Mouse (Mus musculus) embryonic facial prominence, embryonic 13.5 days (tissue): Measurements from ENCODE around the gene Akap13. TPM values are rescaled to one million over a fixed set of nuclear protein-coding genes. Genes with fewer than 3 reads are reported as not detected.
A peak's percentile ranks its signal among the peaks of the same experiment; 100 is the strongest.

Experiments
- ATAC-seq: fragments of 200-750 bp; cut with Nextera tagmentation; 2 replicates; pipeline ENCODE4 v1.8.0; 2017; ENCODE audit warnings: low read depth; ENCODE audit not compliant: insufficient number of reproducible peaks, insufficient read depth, low FRiP score, low TSS enrichment
- H3K27ac ChIP-seq: fragments of 300-500 bp; sonication (generic); 2 replicates; pipeline ENCODE4 v1.5.1; 2015; ENCODE audit warnings: moderate library complexity, mild to moderate bottlenecking, inconsistent platforms
- H3K27me3 ChIP-seq: fragments of 300-500 bp; sonication (generic); 2 replicates; pipeline ENCODE4 v1.6.1; 2015; ENCODE audit warnings: mild to moderate bottlenecking, inconsistent platforms
- H3K36me3 ChIP-seq: fragments of 300-500 bp; sonication (generic); 2 replicates; pipeline ENCODE4 v1.6.1; 2015; ENCODE audit warnings: mild to moderate bottlenecking, inconsistent platforms
- H3K4me1 ChIP-seq: fragments of 300-500 bp; sonication (generic); 2 replicates; pipeline ENCODE4 v1.6.1; 2015; ENCODE audit warnings: inconsistent platforms
- H3K4me2 ChIP-seq: fragments of 300-500 bp; sonication (generic); 2 replicates; pipeline ENCODE4 v1.6.1; 2015; ENCODE audit warnings: moderate library complexity, mild to moderate bottlenecking, inconsistent platforms
- H3K4me3 ChIP-seq: fragments of 300-500 bp; sonication (generic); 2 replicates; pipeline ENCODE4 v1.5.1; 2015; ENCODE audit warnings: mild to moderate bottlenecking, inconsistent platforms
- H3K9ac ChIP-seq: fragments of 300-500 bp; sonication (generic); 2 replicates; pipeline ENCODE4 v1.6.1; 2015; ENCODE audit warnings: mild to moderate bottlenecking, inconsistent platforms
- H3K9me3 ChIP-seq: fragments of 300-500 bp; sonication (generic); 2 replicates; pipeline ENCODE4 v1.6.1; 2016; ENCODE audit warnings: inconsistent platforms
- WGBS: fragments of 180-500 bp; shearing (Covaris S2); methylation state at CpG from one replicate; pipeline ENCODE4 v1.1.7; 2015; ENCODE audit warnings: mixed read lengths; 5-methylcytosine and 5-hydroxymethylcytosine counted together
- polyA plus RNA-seq: library from polyadenylated mRNA; unstranded; fragments of >200 nt; fragmentation: Nextera tagmentation; extraction: Ambion mirVana; gene quantifications from 2 replicates; pipeline ENCODE4 v1.2.1, GENCODE M21; 2015

The Akap13 gene
- polyA plus RNA-seq, 1 experiment from 2014 or later = 49.8 TPM

GRCm38 (mm10) chr7:75666982-75667381 lies 211.6 kb downstream of the Akap13 start:
- ATAC-seq = no peak
- Histone ChIP-seq H3K9ac (no peak overlapping the region), H3K27ac (no peak overlapping the region), H3K4me3 (no peak overlapping the region), H3K4me2 (no peak overlapping the region), H3K36me3 (peaks cover 16% of the 10 kb centered on the region; the same call in 1 of the 2 replicates), H3K27me3 (no peaks in the 10 kb centered on the region), H3K9me3 (no peaks in the 10 kb centered on the region), H3K4me1 (0 out of 2 replicates have a peak, but pooled peaks cover 2% of the 10 kb centered on the region)
- 84% methylated on average over 3 of the region's 3 CpGs for WGBS

- no peaks in the 10 kb centered on the region for H3K27me3 ChIP-seq
- no peak overlapping the region for H3K4me2 ChIP-seq
- peaks cover 16% of the 10 kb centered on the region; the same call in 1 of the 2 replicates for H3K36me3 ChIP-seq
- 88% methylated on average over 6 of the region's 6 CpGs for WGBS
- no peak for ATAC-seq
- H3K9ac ChIP-seq = no peak overlapping the region
- H3K9me3 ChIP-seq = no peaks in the 10 kb centered on the region
- H3K4me1 ChIP-seq = 0 out of 2 replicates have a peak, but pooled peaks cover 2% of the 10 kb centered on the region
- no peak overlapping the region for H3K4me3 ChIP-seq
- H3K27ac ChIP-seq = no peak overlapping the region
These were observed 212.2 kb downstream of the Akap13 start for GRCm38 (mm10) chr7:75667531-75667930.

GRCm38 (mm10) chr7:75668396-75668795 lies 213.1 kb downstream of the Akap13 start:
- Histone ChIP-seq H3K9me3 (no peaks in the 10 kb centered on the region), H3K9ac (no peak overlapping the region), H3K27ac (no peak overlapping the region), H3K4me2 (no peak overlapping the region), H3K27me3 (no peaks in the 10 kb centered on the region), H3K4me1 (0 out of 2 replicates have a peak, but pooled peaks cover 2% of the 10 kb centered on the region), H3K36me3 (peaks cover 16% of the 10 kb centered on the region; the same call in 1 of the 2 replicates), H3K4me3 (no peak overlapping the region)
- 64% methylated on average over 1 of the region's 1 CpGs for WGBS
- no peak for ATAC-seq

- Histone ChIP-seq H3K27ac (no peak overlapping the region; the same call in 1 of the 2 replicates), H3K4me1 (0 out of 2 replicates have a peak, but pooled peaks cover 2% of the 10 kb centered on the region), H3K36me3 (peaks cover 16% of the 10 kb centered on the region; the same call in 1 of the 2 replicates), H3K9ac (no peak overlapping the region), H3K4me3 (no peak overlapping the region), H3K27me3 (no peaks in the 10 kb centered on the region), H3K9me3 (no peaks in the 10 kb centered on the region), H3K4me2 (no peak overlapping the region)
- 63% methylated on average over 6 of the region's 6 CpGs for WGBS
- ATAC-seq = no peak
These were observed 214.1 kb downstream of the Akap13 start for GRCm38 (mm10) chr7:75669416-75669815.

- ATAC-seq = no peak
- peaks cover 14% of the 10 kb centered on the region for H3K4me1 ChIP-seq
- H3K4me2 ChIP-seq = no peak overlapping the region
- H3K4me3 ChIP-seq = no peak overlapping the region
- H3K27me3 ChIP-seq = no peaks in the 10 kb centered on the region
- H3K36me3 ChIP-seq = peaks cover 15% of the 10 kb centered on the region
- no peaks in the 10 kb centered on the region for H3K9me3 ChIP-seq
- H3K9ac ChIP-seq = no peak overlapping the region
- no peak overlapping the region for H3K27ac ChIP-seq
- WGBS = 80% methylated on average over 9 of the region's 9 CpGs
These were observed 224.3 kb downstream of the Akap13 start for GRCm38 (mm10) chr7:75679631-75680030.

GRCm38 (mm10) chr7:75682901-75683300 lies 227.6 kb downstream of the Akap13 start:
- Histone ChIP-seq H3K4me3 (no peak overlapping the region), H3K4me1 (peaks cover 14% of the 10 kb centered on the region), H3K27ac (no peak overlapping the region), H3K4me2 (no peak overlapping the region), H3K9ac (no peak overlapping the region), H3K36me3 (peaks cover 23% of the 10 kb centered on the region), H3K27me3 (no peaks in the 10 kb centered on the region), H3K9me3 (no peaks in the 10 kb centered on the region)
- WGBS = 86% methylated on average over 1 of the region's 1 CpGs
- no peak for ATAC-seq

- 60% methylated on average over 6 of the region's 6 CpGs for WGBS
- no peak overlapping the region for H3K4me2 ChIP-seq
- H3K4me3 ChIP-seq = no peak overlapping the region
- H3K9ac ChIP-seq = no peak overlapping the region
- H3K27me3 ChIP-seq = no peaks in the 10 kb centered on the region
- peaks cover 14% of the 10 kb centered on the region for H3K4me1 ChIP-seq
- ATAC-seq = no peak
- H3K36me3 ChIP-seq = peaks cover 23% of the 10 kb centered on the region
- H3K9me3 ChIP-seq = no peaks in the 10 kb centered on the region
- peak overlapping the region; percentile 58 for H3K27ac ChIP-seq
These were observed 228.1 kb downstream of the Akap13 start for GRCm38 (mm10) chr7:75683410-75683809.

- ATAC-seq = no peak
- WGBS = 72% methylated on average over 3 of the region's 3 CpGs
- Histone ChIP-seq H3K27ac (no peak overlapping the region), H3K9me3 (no peaks in the 10 kb centered on the region), H3K4me1 (peaks cover 14% of the 10 kb centered on the region), H3K4me3 (no peak overlapping the region), H3K36me3 (peaks cover 36% of the 10 kb centered on the region), H3K27me3 (no peaks in the 10 kb centered on the region), H3K4me2 (no peak overlapping the region), H3K9ac (no peak overlapping the region)
These were observed 229.6 kb downstream of the Akap13 start for GRCm38 (mm10) chr7:75684976-75685375.

- ATAC-seq = no peak
- H3K27me3 ChIP-seq = no peaks in the 10 kb centered on the region
- H3K9ac ChIP-seq = no peak overlapping the region
- H3K36me3 ChIP-seq = peaks cover 44% of the 10 kb centered on the region
- H3K4me3 ChIP-seq = no peak overlapping the region
- no peak overlapping the region for H3K4me2 ChIP-seq
- H3K27ac ChIP-seq = no peak overlapping the region
- 80% methylated on average over 7 of the region's 7 CpGs for WGBS
- H3K4me1 ChIP-seq = peaks cover 14% of the 10 kb centered on the region
- H3K9me3 ChIP-seq = no peaks in the 10 kb centered on the region
These were observed 230.9 kb downstream of the Akap13 start for GRCm38 (mm10) chr7:75686046-75686826.

- Histone ChIP-seq H3K4me2 (no peak overlapping the region), H3K4me1 (peaks cover 14% of the 10 kb centered on the region), H3K9ac (no peak overlapping the region), H3K36me3 (peaks cover 44% of the 10 kb centered on the region), H3K27ac (no peak overlapping the region), H3K27me3 (no peaks in the 10 kb centered on the region), H3K9me3 (no peaks in the 10 kb centered on the region), H3K4me3 (no peak overlapping the region)
- WGBS = 77% methylated on average over 1 of the region's 1 CpGs
- no peak for ATAC-seq
These were observed 231.5 kb downstream of the Akap13 start for GRCm38 (mm10) chr7:75686827-75687164.

GRCm38 (mm10) chr7:75688144-75688543 lies 232.8 kb downstream of the Akap13 start:
- H3K27ac ChIP-seq = no peak overlapping the region
- peaks cover 11% of the 10 kb centered on the region for H3K4me1 ChIP-seq
- ATAC-seq = no peak
- H3K9ac ChIP-seq = no peak overlapping the region
- H3K4me2 ChIP-seq = no peak overlapping the region
- WGBS = 89% methylated on average over 3 of the region's 3 CpGs
- no peak overlapping the region for H3K4me3 ChIP-seq
- H3K36me3 ChIP-seq = peaks cover 44% of the 10 kb centered on the region
- H3K9me3 ChIP-seq = no peaks in the 10 kb centered on the region
- no peaks in the 10 kb centered on the region for H3K27me3 ChIP-seq

- Histone ChIP-seq H3K27me3 (no peaks in the 10 kb centered on the region), H3K4me3 (no peak overlapping the region), H3K4me1 (no peaks in the 10 kb centered on the region), H3K9me3 (no peaks in the 10 kb centered on the region), H3K4me2 (no peak overlapping the region), H3K36me3 (peaks cover 23% of the 10 kb centered on the region), H3K9ac (no peak overlapping the region), H3K27ac (no peak overlapping the region)
- no peak for ATAC-seq
- 89% methylated on average over 5 of the region's 5 CpGs for WGBS
These were observed 239.4 kb downstream of the Akap13 start for GRCm38 (mm10) chr7:75694777-75695176.
